Mouse (Mus musculus) megakaryocyte, embryonic 14.5 days (primary cell): Measurements from ENCODE around the gene Nptx2. TPM values are rescaled to one million over a fixed set of nuclear protein-coding genes. Genes with fewer than 3 reads are reported as not detected.
A peak's percentile ranks its signal among the peaks of the same experiment; 100 is the strongest.

ENCODE experiments used
- H3K27me3 ChIP-seq: replicated peaks from 2 replicates; pipeline ENCODE3; 2012; ENCODE audit warnings: inconsistent platforms
- H3K36me3 ChIP-seq: replicated peaks from 2 replicates; pipeline ENCODE3; 2012; ENCODE audit warnings: low read length, inconsistent platforms, mixed read lengths
- H3K4me1 ChIP-seq: 2 replicates; pipeline ENCODE4 v1.6.1; 2012; ENCODE audit warnings: inconsistent platforms
- H3K4me3 ChIP-seq: replicated peaks from 2 replicates; pipeline ENCODE3; 2012; ENCODE audit warnings: moderate library complexity, mild to moderate bottlenecking, inconsistent platforms
- H3K9me3 ChIP-seq: 2 replicates; pipeline ENCODE4 v1.6.1; 2012; ENCODE audit warnings: inconsistent platforms
- FLI1 ChIP-seq: IDR thresholded peaks from 2 replicates; pipeline ENCODE4 v1.6.1; 2012; ENCODE audit warnings: low read length, inconsistent platforms, mixed read lengths
- GATA1 ChIP-seq: IDR thresholded peaks from 3 replicates; pipeline ENCODE4 v1.6.1; 2012; ENCODE audit warnings: mixed read lengths, low read length, inconsistent platforms, borderline replicate concordance
- polyA plus RNA-seq: library from polyadenylated mRNA; stranded (reverse); fragments of >175 nt; gene quantifications from 2 replicates; pipeline ENCODE4 v1.2.3, GENCODE M21; 2012; ENCODE audit warnings: low replicate concordance; ENCODE audit not compliant: insufficient read depth

Gene Nptx2
- polyA plus RNA-seq, result not detected in 2 replicates

DNA sequence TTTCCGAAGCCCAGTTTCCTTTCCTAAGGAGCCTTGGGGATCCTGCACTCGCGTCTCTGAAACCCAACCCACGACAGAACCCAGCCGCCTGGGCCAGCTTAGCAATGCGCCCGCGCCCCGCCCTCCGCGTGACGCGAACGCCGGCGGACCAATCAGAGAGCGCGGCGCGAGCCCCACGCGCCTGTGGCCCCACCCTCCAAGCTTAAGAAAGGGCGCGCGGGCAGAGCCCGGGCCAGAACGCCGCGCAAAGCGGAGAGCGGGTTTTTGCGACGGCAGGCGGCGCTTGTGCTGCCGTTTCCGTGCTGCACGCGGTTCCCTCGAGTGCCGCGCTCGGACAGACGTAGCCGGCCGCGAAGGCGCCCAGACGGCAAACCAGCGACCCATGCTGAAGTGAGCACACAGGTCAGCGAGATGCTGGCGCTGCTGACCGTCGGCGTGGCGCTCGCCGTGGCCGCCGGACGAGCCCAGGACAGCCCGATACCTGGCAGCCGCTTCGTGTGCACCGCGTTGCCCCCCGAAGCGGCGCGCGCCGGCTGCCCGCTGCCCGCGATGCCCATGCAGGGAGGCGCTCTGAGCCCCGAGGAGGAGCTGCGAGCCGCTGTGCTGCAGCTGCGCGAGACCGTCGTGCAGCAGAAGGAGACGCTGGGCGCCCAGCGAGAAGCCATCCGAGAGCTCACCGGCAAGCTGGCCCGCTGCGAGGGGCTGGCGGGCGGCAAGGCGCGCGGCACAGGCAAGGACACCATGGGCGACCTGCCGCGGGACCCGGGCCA is at the start of gene Nptx2:
Nptx2 (plus strand) TSS at position 250 of the 770 bp plus-strand sequence.
- Histone ChIP-seq H3K4me1 (peaks cover 10% of the 10 kb centered on the region), H3K9me3 (peaks cover 18% of the 10 kb centered on the region), H3K27me3 (peaks cover 53% of the 10 kb centered on the region), H3K36me3 (no peaks in the 10 kb centered on the region), H3K4me3 (peak within 1 kb of the TSS; percentile 56)
- TF ChIP-seq GATA1 (no peak), FLI1 (no peak)

DNA sequence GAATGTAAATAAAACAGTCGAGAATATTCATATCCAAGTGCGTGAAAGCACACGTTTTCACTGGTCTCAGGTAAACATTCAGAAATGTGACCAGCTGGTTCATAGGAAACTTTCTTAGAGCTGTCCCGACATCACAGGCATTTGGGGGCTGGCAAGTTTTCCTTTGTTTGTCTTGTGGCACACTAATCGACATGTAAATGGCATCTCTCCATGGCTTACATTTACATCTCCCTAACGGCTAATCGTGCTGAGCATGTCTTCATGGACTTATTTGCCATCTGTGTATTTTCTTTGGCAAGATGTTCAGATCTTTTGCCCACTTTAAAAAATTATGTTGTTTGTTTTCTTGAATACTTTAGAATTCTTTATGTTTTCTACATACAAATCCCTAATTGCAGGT is 49.2 kb upstream of the Nptx2 start:
- Histone ChIP-seq H3K9me3 (peaks cover 47% of the 10 kb centered on the region), H3K4me1 (no peaks in the 10 kb centered on the region), H3K4me3 (no peak overlapping the region), H3K36me3 (no peaks in the 10 kb centered on the region), H3K27me3 (no peaks in the 10 kb centered on the region)
- TF ChIP-seq GATA1, result no peak
- no peak for TF ChIP-seq FLI1

- Histone ChIP-seq H3K36me3 (no peaks in the 10 kb centered on the region), H3K4me1 (no peaks in the 10 kb centered on the region), H3K4me3 (no peak overlapping the region), H3K9me3 (peaks cover 46% of the 10 kb centered on the region), H3K27me3 (peaks cover 1% of the 10 kb centered on the region)
- no peak for TF ChIP-seq FLI1
- no peak for TF ChIP-seq GATA1
Observed at GRCm38 (mm10) chr5:144504239-144504638, 41.5 kb upstream of the Nptx2 start.

GRCm38 (mm10) chr5:144505731-144506130 is 40.0 kb upstream of the Nptx2 start:
- TF ChIP-seq GATA1 (no peak), FLI1 (no peak)
- Histone ChIP-seq H3K9me3 (peaks cover 39% of the 10 kb centered on the region), H3K27me3 (peaks cover 1% of the 10 kb centered on the region), H3K36me3 (no peaks in the 10 kb centered on the region), H3K4me3 (no peak overlapping the region), H3K4me1 (no peaks in the 10 kb centered on the region)

- Histone ChIP-seq H3K4me3 (no peak overlapping the region), H3K9me3 (peaks cover 41% of the 10 kb centered on the region), H3K4me1 (no peaks in the 10 kb centered on the region), H3K36me3 (no peaks in the 10 kb centered on the region), H3K27me3 (peaks cover 1% of the 10 kb centered on the region)
- TF ChIP-seq GATA1 (no peak), FLI1 (no peak)
Observed at GRCm38 (mm10) chr5:144506156-144506555, 39.5 kb upstream of the Nptx2 start.

DNA sequence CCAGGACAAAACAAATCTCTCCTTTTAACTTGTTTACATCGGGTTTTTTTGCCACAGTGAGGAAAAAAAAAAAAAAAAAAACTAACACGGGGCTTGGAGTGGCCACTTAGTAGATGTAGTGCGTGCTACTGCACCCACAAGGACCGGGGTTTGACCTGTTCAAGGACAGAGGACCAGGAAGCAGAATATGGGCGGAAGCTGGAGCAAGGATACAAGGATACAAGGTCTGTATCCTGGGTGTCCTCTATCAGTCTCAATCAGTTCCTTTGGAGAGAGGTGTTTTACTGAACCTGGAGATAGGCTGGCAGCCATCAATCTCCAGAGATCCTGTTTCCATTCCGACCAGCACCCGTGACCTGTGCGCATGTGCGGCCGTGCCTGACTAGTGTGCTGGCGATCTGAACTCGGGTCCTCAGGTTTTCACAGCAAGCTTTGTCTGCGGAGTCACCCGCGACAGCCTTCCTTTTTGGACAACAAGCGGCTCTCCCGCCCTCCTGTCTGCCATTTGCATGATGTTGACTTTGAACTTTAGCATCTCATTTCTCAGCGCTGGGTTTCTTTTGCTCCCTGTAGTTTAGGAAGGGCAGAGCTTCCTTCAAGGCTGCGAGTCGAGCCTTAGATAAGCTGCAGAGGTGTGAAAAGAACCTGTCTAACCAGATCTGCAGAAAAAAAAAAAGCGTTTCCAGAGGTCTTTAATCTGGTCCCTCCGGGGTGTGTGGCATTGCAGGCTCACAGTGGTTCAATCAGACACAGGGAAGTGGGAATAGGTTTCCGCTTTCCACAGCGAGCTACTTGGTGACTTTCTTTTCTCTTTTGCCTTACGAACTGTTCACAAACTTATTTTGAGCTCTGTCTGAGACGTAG is 38.8 kb upstream of the Nptx2 start:
- no peaks in the 10 kb centered on the region for H3K36me3 ChIP-seq
- no peak overlapping the region for H3K4me3 ChIP-seq
- TF ChIP-seq GATA1 (no peak), FLI1 (no peak)

GRCm38 (mm10) chr5:144509431-144509830 is 36.3 kb upstream of the Nptx2 start:
- Histone ChIP-seq H3K4me1 (no peaks in the 10 kb centered on the region), H3K36me3 (no peaks in the 10 kb centered on the region), H3K4me3 (no peak overlapping the region), H3K9me3 (peaks cover 24% of the 10 kb centered on the region), H3K27me3 (peaks cover 1% of the 10 kb centered on the region)
- TF ChIP-seq GATA1 (no peak), FLI1 (no peak)

More for the DNA sequence above, 38.8 kb upstream of the Nptx2 start:
- Histone ChIP-seq H3K4me1 (no peaks in the 10 kb centered on the region), H3K27me3 (peaks cover 1% of the 10 kb centered on the region), H3K9me3 (peaks cover 37% of the 10 kb centered on the region)

DNA sequence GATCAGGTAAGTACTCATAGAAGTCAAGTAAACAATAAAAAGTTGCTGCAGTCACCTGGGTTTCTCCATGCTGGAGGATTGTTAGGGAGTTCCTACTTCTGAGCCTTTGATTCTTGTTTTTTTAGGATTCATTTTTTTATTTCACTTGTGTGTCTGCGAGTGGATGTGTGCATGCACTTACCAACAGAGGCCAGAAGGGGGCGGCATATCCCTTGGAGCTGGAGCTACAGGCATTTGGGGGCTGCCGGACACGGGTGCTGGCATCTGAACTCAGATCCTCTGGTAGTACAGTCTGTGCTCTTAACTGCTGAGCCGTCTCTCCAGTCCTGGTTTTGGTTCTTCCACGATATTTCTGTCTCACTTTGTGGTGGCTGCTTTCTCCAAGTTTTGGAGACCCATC is 31.0 kb upstream of the Nptx2 start:
- H3K9me3 ChIP-seq, result peaks cover 5% of the 10 kb centered on the region
- H3K36me3 ChIP-seq, result no peaks in the 10 kb centered on the region
- no peaks in the 10 kb centered on the region for H3K4me1 ChIP-seq
- TF ChIP-seq GATA1, result no peak
- no peak for TF ChIP-seq FLI1
- H3K4me3 ChIP-seq, result no peak overlapping the region
- no peaks in the 10 kb centered on the region for H3K27me3 ChIP-seq

GRCm38 (mm10) chr5:144515241-144515640 is 30.5 kb upstream of the Nptx2 start:
- Histone ChIP-seq H3K27me3 (no peaks in the 10 kb centered on the region), H3K4me1 (no peaks in the 10 kb centered on the region), H3K4me3 (no peak overlapping the region), H3K9me3 (peaks cover 5% of the 10 kb centered on the region), H3K36me3 (no peaks in the 10 kb centered on the region)
- TF ChIP-seq FLI1 (no peak), GATA1 (no peak)

DNA sequence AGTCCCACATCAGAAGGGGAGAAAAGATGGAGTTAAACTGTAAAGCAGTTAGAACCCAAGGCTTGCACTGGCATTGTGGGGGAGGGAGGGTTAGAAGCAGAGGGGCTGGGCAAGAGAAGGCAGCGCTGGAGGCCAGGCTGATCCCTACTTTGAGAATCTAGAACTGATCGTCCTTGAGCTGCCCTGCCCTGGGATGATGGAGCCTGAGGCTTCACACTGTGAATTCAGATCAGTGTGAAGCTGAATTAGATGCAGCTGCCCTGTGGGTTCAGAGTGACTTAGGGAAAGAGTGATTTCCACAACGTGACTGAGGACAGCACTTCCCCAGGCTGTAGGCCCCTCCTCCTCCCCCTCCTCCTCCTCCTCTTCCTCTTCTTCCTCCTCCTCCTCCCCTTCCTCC is 25.6 kb upstream of the Nptx2 start:
- peaks cover 2% of the 10 kb centered on the region; the same call in 1 of the 2 replicates for H3K9me3 ChIP-seq

More for the DNA sequence above, 25.6 kb upstream of the Nptx2 start:
- H3K36me3 ChIP-seq, result no peaks in the 10 kb centered on the region
- TF ChIP-seq FLI1, result no peak
- no peak for TF ChIP-seq GATA1
- H3K4me3 ChIP-seq, result no peak overlapping the region
- no peaks in the 10 kb centered on the region for H3K4me1 ChIP-seq
- H3K27me3 ChIP-seq, result no peaks in the 10 kb centered on the region
